Mouse (Mus musculus): ENCODE data around the gene Lta.

Gene Lta

GRCm38 (mm10) chr17:35159638-35160037 lies 45.5 kb downstream of the Lta start:
- DNase-seq (ENCODE audit: low spot score in 2 of 2): no peak

GRCm38 (mm10) chr17:35158850-35159593 lies 46.1 kb downstream of the Lta start:
- no peak for DNase-seq (ENCODE audit: low spot score in 2 of 2)

GRCm38 (mm10) chr17:35157661-35158175 lies 47.4 kb downstream of the Lta start:
- no peak for DNase-seq (ENCODE audit: low spot score in 2 of 2)

- no peak for DNase-seq (ENCODE audit: low spot score in 2 of 2)
These were observed 47.9 kb downstream of the Lta start for GRCm38 (mm10) chr17:35157254-35157653.

GRCm38 (mm10) chr17:35156461-35157200 lies 48.5 kb downstream of the Lta start:
- no peak for DNase-seq (ENCODE audit: low spot score in 2 of 2)

- no peak for DNase-seq (ENCODE audit: low spot score in 2 of 2)
These were observed 49.7 kb downstream of the Lta start for GRCm38 (mm10) chr17:35155451-35155850.

- no peak for DNase-seq (ENCODE audit: low spot score in 2 of 2)
These were observed 50.5 kb downstream of the Lta start for GRCm38 (mm10) chr17:35154616-35155015.

GRCm38 (mm10) chr17:35153931-35154330 lies 51.2 kb downstream of the Lta start:
- no peak for DNase-seq (ENCODE audit: low spot score in 2 of 2)

Measured in urinary bladder, postnatal 4 days (tissue).